Mouse (Mus musculus) T-cell, adult 66 days (primary cell): ENCODE data around the gene Snu13. TPM values are rescaled to one million over a fixed set of nuclear protein-coding genes. Genes with fewer than 3 reads are reported as not detected.

Experiments used
- total RNA-seq, 2 experiments: library from RNA; stranded (reverse); gene quantifications; 3 replicates in 1 of 2; 4 replicates in 1 of 2; pipeline ENCODE4 v1.2.4; 2023

The Snu13 gene
- total RNA-seq = 100 to 1,000 TPM; 106 to 113 TPM

DNA sequence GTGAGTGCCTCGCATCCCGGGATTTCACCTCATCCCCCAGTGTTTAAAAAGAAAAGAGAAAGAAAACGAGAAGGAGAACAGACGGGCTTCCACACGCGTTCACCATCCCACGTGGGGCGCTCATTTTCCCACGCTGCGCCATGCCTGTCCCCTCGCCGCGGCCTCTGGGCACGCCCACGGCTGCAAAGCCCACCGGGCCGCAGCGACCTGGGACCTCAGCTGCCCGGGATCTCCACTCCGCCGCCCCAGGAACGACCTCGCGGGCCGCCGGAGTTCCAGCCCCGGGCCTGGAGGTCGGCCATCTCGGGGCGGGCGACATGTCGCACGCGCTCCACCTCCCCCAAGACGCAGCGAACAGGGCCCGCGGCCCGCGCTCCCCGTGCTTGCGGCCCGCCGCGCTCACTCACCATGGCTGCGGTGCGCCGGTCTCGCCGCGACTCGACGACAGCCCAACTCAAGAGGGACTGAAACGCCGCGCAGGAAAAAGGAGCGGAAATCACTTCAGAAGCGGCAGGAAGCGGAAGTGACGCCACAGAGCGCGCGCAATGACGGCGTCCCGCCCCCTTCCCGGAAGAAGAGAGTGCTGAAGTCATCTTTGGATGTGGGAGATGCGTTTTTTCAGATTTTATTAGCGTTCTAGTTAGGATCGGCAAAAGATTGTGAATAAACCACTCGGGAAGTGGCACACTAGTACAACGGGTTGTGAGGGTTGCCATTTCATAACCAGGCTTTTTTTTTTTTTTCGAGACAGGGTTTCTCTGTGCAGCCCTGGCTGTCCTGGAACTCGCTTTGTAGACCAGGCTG lies at the start of gene Snu13:
TSS of gene Snu13 (minus strand) at position 519 of the 804 bp plus-strand sequence.

DNA sequence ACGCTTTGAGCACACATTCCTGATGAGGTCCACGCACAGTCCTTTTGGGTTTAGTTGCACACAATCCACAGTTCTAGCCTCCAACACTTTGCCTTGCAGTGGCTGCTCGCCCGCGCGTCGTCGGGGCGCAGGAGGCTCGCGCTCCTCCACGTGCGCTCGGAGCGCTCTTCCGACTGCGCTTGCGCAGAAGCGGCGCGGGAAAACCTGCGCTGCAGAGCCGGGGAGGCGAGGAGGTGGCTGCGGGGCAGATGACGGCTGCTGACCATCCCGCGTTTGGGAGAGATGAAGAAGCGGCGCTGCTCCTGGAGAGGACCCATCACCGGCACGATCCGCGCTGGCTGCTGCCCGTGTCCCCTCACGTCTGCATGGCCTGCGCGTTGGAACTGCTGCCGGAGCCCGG lies 22.5 kb upstream of the Snu13 start, which contains the start of gene Mei1:
TSS of gene Mei1 (plus strand) at position 99 of the 400 bp plus-strand sequence.

GRCm38 (mm10) chr15:82058719-82059201 lies 11.4 kb upstream of the Snu13 start, which contains the start of gene 4930407I10Rik:
Gene 4930407I10Rik (plus strand): TSS chr15:82059151.

DNA sequence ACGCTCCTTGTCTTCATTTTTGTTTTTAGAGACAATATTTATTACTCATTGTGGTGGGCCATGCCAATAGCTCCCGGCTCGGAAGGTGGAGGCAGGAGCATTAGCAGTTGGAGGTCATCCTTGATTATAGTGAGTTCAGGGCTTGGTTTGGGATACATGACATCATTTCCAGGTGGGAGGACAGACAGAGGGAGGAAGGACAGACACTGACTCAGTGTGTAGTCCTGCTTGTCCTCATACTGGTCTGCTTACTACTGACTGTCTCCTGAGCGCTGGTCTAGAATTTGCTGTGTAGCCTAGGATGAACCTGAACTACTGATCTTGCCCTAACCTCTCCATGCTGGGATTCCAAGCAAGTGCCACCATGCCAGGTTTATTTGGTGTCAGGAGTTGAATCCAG lies 13.6 kb downstream of the Snu13 start, which contains the start of gene Desi1:
TSS of gene Desi1 (minus strand) at position 101 of the 400 bp plus-strand sequence.

Other genes starting within 250 kb of the Snu13 start
- gene Tef, start 245.2 kb downstream of the Snu13 start, total RNA-seq = 10 to 100 TPM; 23.9 to 30.2 TPM
- 10 to 100 TPM; 69.8 to 93.5 TPM for gene Tob2, start 188.8 kb downstream of the Snu13 start, total RNA-seq
- 10 to 100 TPM; 49.6 to 67.5 TPM for gene Phf5a, start 175.7 kb downstream of the Snu13 start, total RNA-seq
- gene Aco2, start 175.3 kb downstream of the Snu13 start, total RNA-seq = 100 to 1,000 TPM; 142 to 155 TPM
- 10 to 100 TPM; 13.7 to 14.7 TPM for gene Polr3h, start 121.4 kb downstream of the Snu13 start, total RNA-seq
- gene Csdc2, start 110.8 kb downstream of the Snu13 start, total RNA-seq = not detected
- gene Pmm1, start 86.7 kb downstream of the Snu13 start, total RNA-seq = 10 to 100 TPM; 24.9 to 30.5 TPM
- not detected for gene 1700029P11Rik, start 67.1 kb downstream of the Snu13 start, total RNA-seq
- 10 to 100 TPM; 29.9 to 30.8 TPM for gene Xrcc6, start 59.8 kb downstream of the Snu13 start, total RNA-seq
- gene Desi1, start 13.7 kb downstream of the Snu13 start, total RNA-seq = 10 to 100 TPM; 24.7 to 25.5 TPM
- not detected for gene 4930407I10Rik, start 11.6 kb upstream of the Snu13 start, total RNA-seq
- not detected for gene Mei1, start 22.4 kb upstream of the Snu13 start, total RNA-seq
- gene Ccdc134, start 80.3 kb upstream of the Snu13 start, total RNA-seq = 10 to 100 TPM; 33.9 to 38.6 TPM
- gene Srebf2, start 99.6 kb upstream of the Snu13 start, total RNA-seq = 100 to 1,000 TPM; 179 to 196 TPM
- gene Shisa8, start 165.2 kb upstream of the Snu13 start, total RNA-seq = not detected
- gene Tnfrsf13c, start 176.8 kb upstream of the Snu13 start, total RNA-seq = 1 to 10 TPM; 1.0 to 3.4 TPM
- 1 to 10 TPM; 1.9 to 2.0 TPM for gene Cenpm, start 197.2 kb upstream of the Snu13 start, total RNA-seq
- gene 1500009C09Rik, start 204.8 kb upstream of the Snu13 start, total RNA-seq = not detected
- not detected for gene Sept3, start 227.3 kb upstream of the Snu13 start, total RNA-seq